Mouse (Mus musculus): ENCODE results near the gene March4.

- TF ChIP-seq CTCF (IDR thresholded peaks at IDR 0.05; ENCODE audit: extremely low read depth, insufficient read depth, low read length) (no peak), POLR2A (IDR thresholded peaks at IDR 0.05; ENCODE audit: extremely low read depth, insufficient read depth, low read length) (no peak)
These were observed 135.2 kb downstream of the March4 start for GRCm38 (mm10) chr1:72401331-72402069.

Measured in cortical plate, adult 2 months (tissue).